Mouse (Mus musculus): Measurements from ENCODE around the gene Prc1.
"Not testable (repeated sequence)": the region's sequence is repeated elsewhere in the genome, so short reads cannot be mapped to it uniquely, and the experiment has no call there.

Prc1 gene

GRCm38 (mm10) chr7:80287736-80288135 lies 6.5 kb upstream of the Prc1 start:
- DNase-seq = no peak

- no peak for DNase-seq
These were observed 756 bp downstream of the Prc1 start for GRCm38 (mm10) chr7:80294764-80295648.

- DNase-seq = no peak
These were observed 2.2 kb downstream of the Prc1 start for GRCm38 (mm10) chr7:80296462-80296861.

- no peak for DNase-seq
These were observed 2.8 kb downstream of the Prc1 start for GRCm38 (mm10) chr7:80297041-80297440.

GRCm38 (mm10) chr7:80298754-80299153 lies 4.5 kb downstream of the Prc1 start:
- DNase-seq = no peak

- DNase-seq = no peak
These were observed 5.3 kb downstream of the Prc1 start for GRCm38 (mm10) chr7:80299568-80299967.

- no peak for DNase-seq
These were observed 7.3 kb downstream of the Prc1 start for GRCm38 (mm10) chr7:80301522-80301921.

GRCm38 (mm10) chr7:80307766-80308165 lies 13.5 kb downstream of the Prc1 start:
- DNase-seq = no peak

- peak in 1 of 2 experiments; percentile 21 for DNase-seq
These were observed 16.5 kb downstream of the Prc1 start for GRCm38 (mm10) chr7:80310771-80311170.

- DNase-seq = no peak
These were observed 21.5 kb downstream of the Prc1 start for GRCm38 (mm10) chr7:80315733-80316132.

- no peak for DNase-seq
These were observed 23.3 kb downstream of the Prc1 start for GRCm38 (mm10) chr7:80317439-80318115.

- DNase-seq = no peak
These were observed 24.4 kb downstream of the Prc1 start for GRCm38 (mm10) chr7:80318670-80319069.

GRCm38 (mm10) chr7:80319846-80320496 lies 25.7 kb downstream of the Prc1 start:
- no peak for DNase-seq

- DNase-seq = no peak
These were observed 29.1 kb downstream of the Prc1 start for GRCm38 (mm10) chr7:80323336-80323735.

GRCm38 (mm10) chr7:80324043-80324815 lies 30.0 kb downstream of the Prc1 start, which contains the start of gene Rccd1:
Gene Rccd1, minus strand, starts transcription at chr7:80324454.
- DNase-seq = peak; percentile 94 to 95

GRCm38 (mm10) chr7:80324816-80325119 lies 30.5 kb downstream of the Prc1 start:
- DNase-seq = not testable (repeated sequence)

- DNase-seq = no peak
These were observed 31.1 kb downstream of the Prc1 start for GRCm38 (mm10) chr7:80325292-80325868.

- no peak for DNase-seq
These were observed 31.8 kb downstream of the Prc1 start for GRCm38 (mm10) chr7:80326076-80326475.

GRCm38 (mm10) chr7:80330278-80330677 lies 36.0 kb downstream of the Prc1 start:
- DNase-seq = no peak

GRCm38 (mm10) chr7:80331433-80331832 lies 37.2 kb downstream of the Prc1 start:
- DNase-seq = no peak

- no peak for DNase-seq
These were observed 40.6 kb downstream of the Prc1 start for GRCm38 (mm10) chr7:80334848-80335247.

GRCm38 (mm10) chr7:80336932-80337331 lies 42.7 kb downstream of the Prc1 start:
- DNase-seq = no peak
